Mouse (Mus musculus): ENCODE results near the gene Mlx. TPM values are rescaled to one million over a fixed set of nuclear protein-coding genes. Genes with fewer than 3 reads are reported as not detected.

Gene Mlx
- total and polyA plus RNA-seq, 2 experiments from 2014 or later, result 61.3 to 64.1 TPM

DNA sequence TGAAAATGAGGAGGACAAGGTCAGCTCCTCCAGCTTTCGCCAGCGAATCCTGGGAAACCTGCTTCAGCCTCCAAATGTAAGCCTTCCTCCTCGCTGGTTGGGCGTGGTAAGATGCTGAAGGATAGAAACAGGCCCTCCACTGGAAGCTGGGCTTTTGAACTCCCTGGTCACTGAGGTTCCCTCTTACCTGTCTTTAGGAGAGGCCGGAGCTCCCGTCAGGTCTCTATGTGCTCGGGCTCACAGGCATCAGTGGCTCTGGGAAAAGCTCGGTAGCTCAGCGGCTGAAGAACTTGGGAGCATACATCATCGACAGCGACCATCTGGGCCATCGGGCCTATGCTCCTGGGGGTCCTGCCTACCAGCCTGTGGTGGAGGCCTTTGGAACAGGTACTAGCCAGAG is 2.3 kb upstream of the Mlx start:
- TF ChIP-seq CTCF (IDR thresholded peaks at IDR 0.05), result no peak

GRCm38 (mm10) chr11:101085617-101086322 is 1.3 kb upstream of the Mlx start:
- Histone ChIP-seq H3K4me3 (ENCODE audit: low read depth, low read length) (no peak overlapping the region), H3K4me1 (ENCODE audit: insufficient read depth, low read length) (peaks cover 20% of the 10 kb centered on the region), H3K27me3 (ENCODE audit: insufficient read depth, low read length) (peaks cover 2% of the 10 kb centered on the region; the same call in 1 of the 2 replicates), H3K4me2 (ENCODE audit: low read depth, low read length, poor library complexity, severe bottlenecking) (no peak overlapping the region), H3K9me3 (ENCODE audit: low read length) (no peaks in the 10 kb centered on the region), H3K36me3 (ENCODE audit: insufficient read depth, low read length) (peaks cover 28% of the 10 kb centered on the region), H3K27ac (ENCODE audit: low read depth, low read length) (0 out of 2 replicates have a peak overlapping the region, but pooled peaks have one; percentile 81), H3K9ac (replicated peaks; ENCODE audit: low read length, poor library complexity, severe bottlenecking) (0 out of 2 replicates have a peak overlapping the region, but pooled peaks have one; percentile 30)
- DNase-seq (ENCODE audit: low spot score), result no peak
- no peak for TF ChIP-seq CTCF (IDR thresholded peaks at IDR 0.05)
- WGBS, result 93% methylated on average over 18 of the region's 18 CpGs
- ATAC-seq (ENCODE audit: low FRiP score), result no peak

More for the DNA sequence above, 2.3 kb upstream of the Mlx start:
- H3K36me3 ChIP-seq (ENCODE audit: insufficient read depth, low read length), result peaks cover 19% of the 10 kb centered on the region
- H3K27me3 ChIP-seq (ENCODE audit: insufficient read depth, low read length), result peaks cover 7% of the 10 kb centered on the region; the same call in 1 of the 2 replicates
- no peak overlapping the region for H3K4me2 ChIP-seq (ENCODE audit: low read depth, low read length, poor library complexity, severe bottlenecking)
- H3K4me3 ChIP-seq (ENCODE audit: low read depth, low read length), result no peak overlapping the region
- H3K9ac ChIP-seq (replicated peaks; ENCODE audit: low read length, poor library complexity, severe bottlenecking), result no peak overlapping the region
- H3K27ac ChIP-seq (ENCODE audit: low read depth, low read length), result no peak overlapping the region
- no peaks in the 10 kb centered on the region for H3K9me3 ChIP-seq (ENCODE audit: low read length)
- peaks cover 20% of the 10 kb centered on the region for H3K4me1 ChIP-seq (ENCODE audit: insufficient read depth, low read length)
- DNase-seq (ENCODE audit: low spot score), result no peak
- 96% methylated on average over 12 of the region's 12 CpGs for WGBS
- no peak for ATAC-seq (ENCODE audit: low FRiP score)

DNA sequence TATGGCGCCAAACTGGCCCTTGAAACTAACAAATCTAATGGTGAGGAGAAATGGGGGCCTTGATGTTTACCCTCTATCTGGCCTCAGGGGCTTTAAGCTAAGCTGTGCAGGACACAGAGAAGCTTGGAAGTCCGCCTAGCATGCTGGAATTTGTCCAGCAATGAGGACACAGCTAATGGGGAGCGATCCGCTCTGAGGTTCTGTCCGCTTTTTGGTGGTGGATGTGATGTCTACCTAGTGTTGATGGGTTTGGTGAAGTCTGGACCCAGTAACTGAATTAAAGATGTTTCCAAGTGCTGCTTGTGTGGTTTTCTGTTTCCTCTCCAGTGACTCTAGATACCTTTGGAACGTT is 778 bp upstream of the Mlx start:
- peaks cover 20% of the 10 kb centered on the region for H3K4me1 ChIP-seq (ENCODE audit: insufficient read depth, low read length)
- 84% methylated on average over 6 of the region's 6 CpGs for WGBS
- no peak for ATAC-seq (ENCODE audit: low FRiP score)
- no peak for TF ChIP-seq CTCF (IDR thresholded peaks at IDR 0.05)
- H3K4me3 ChIP-seq (ENCODE audit: low read depth, low read length), result peak overlapping the region; percentile 81; the same call in 1 of the 2 replicates
- H3K27me3 ChIP-seq (ENCODE audit: insufficient read depth, low read length), result no peaks in the 10 kb centered on the region
- no peak for DNase-seq (ENCODE audit: low spot score)
- H3K36me3 ChIP-seq (ENCODE audit: insufficient read depth, low read length), result peaks cover 33% of the 10 kb centered on the region
- peak overlapping the region; percentile 88 for H3K4me2 ChIP-seq (ENCODE audit: low read depth, low read length, poor library complexity, severe bottlenecking)
- H3K9me3 ChIP-seq (ENCODE audit: low read length), result no peaks in the 10 kb centered on the region
- peak overlapping the region; percentile 30; the same call in 1 of the 2 replicates for H3K9ac ChIP-seq (replicated peaks; ENCODE audit: low read length, poor library complexity, severe bottlenecking)
- peak overlapping the region; percentile 81 for H3K27ac ChIP-seq (ENCODE audit: low read depth, low read length)

DNA sequence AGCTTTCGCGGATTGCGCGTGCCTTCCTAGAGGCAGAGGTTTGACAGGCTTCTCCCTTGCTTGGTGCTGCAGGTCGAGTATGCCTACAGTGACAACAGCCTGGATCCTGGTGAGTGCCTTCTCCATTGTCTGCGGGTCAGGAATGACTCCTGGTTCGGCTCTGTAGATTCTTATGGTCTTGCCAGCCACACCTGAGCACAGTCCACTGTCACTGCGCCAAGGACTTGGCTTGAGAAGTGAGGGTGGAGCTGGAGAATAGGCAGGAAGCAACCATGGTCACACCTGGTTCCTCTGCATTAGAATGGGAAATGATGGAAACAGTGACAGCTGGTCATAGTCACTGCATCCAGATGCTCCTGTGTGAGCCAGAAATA is 592 bp downstream of the Mlx start:
- H3K9me3 ChIP-seq (ENCODE audit: low read length), result no peaks in the 10 kb centered on the region
- ATAC-seq (ENCODE audit: low FRiP score) (no peak), DNase-seq (ENCODE audit: low spot score) (peak; percentile 38)
- peaks cover 20% of the 10 kb centered on the region for H3K4me1 ChIP-seq (ENCODE audit: insufficient read depth, low read length)
- peak overlapping the region; percentile 91 for H3K9ac ChIP-seq (replicated peaks; ENCODE audit: low read length, poor library complexity, severe bottlenecking)
- H3K27me3 ChIP-seq (ENCODE audit: insufficient read depth, low read length), result no peaks in the 10 kb centered on the region
- peak overlapping the region; percentile 81 for H3K4me3 ChIP-seq (ENCODE audit: low read depth, low read length)
- TF ChIP-seq CTCF (IDR thresholded peaks at IDR 0.05), result no peak
- peak overlapping the region; percentile 81 for H3K27ac ChIP-seq (ENCODE audit: low read depth, low read length)
- peak overlapping the region; percentile 88 for H3K4me2 ChIP-seq (ENCODE audit: low read depth, low read length, poor library complexity, severe bottlenecking)
- WGBS, result 10% methylated on average over 8 of the region's 8 CpGs
- H3K36me3 ChIP-seq (ENCODE audit: insufficient read depth, low read length), result peaks cover 46% of the 10 kb centered on the region

DNA sequence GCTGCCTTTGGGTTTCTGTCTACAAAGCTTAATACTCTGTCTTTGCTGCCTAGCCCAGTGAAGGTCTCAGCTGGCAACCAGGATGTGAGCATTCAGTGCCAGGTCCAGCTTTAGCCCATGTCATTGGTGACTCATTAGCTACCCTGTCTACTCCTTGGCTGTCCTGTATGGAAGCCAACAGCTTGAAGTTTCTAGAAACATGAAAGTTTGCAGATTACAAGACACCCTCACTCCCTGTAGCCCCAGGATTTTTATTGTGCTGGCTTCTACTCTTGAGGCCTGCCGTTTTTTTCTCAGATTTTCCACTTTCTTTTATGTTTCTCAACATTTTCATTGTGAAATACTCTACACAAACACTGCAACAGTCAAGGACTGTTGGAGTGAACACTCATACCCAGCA is 2.9 kb downstream of the Mlx start:
- ATAC-seq (ENCODE audit: low FRiP score), result no peak
- 89% methylated on average over 1 of the region's 1 CpGs for WGBS
- H3K36me3 ChIP-seq (ENCODE audit: insufficient read depth, low read length), result peaks cover 51% of the 10 kb centered on the region

DNA sequence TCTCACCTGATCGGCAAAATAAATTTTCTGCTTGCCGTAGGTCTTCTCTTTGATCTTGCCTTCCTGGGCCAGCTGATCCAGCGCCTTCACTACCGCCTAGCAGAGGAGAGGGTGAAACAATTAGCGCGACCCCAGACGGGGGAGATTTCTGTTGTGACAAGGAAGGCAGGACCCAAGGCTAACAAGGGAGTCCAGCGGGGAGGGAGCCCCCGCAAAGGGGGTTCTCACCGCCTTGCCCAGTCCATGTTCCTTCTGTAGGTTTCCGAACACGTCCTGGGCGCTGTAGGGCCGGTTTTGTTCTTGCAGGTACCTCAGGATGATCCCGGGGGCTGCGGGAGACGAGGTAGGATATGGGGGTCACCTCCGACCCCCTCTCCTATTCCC is 7.8 kb downstream of the Mlx start:
- Histone ChIP-seq H3K9ac (replicated peaks; ENCODE audit: low read length, poor library complexity, severe bottlenecking) (peak overlapping the region; percentile 54), H3K27ac (ENCODE audit: low read depth, low read length) (peak overlapping the region; percentile 77), H3K27me3 (ENCODE audit: insufficient read depth, low read length) (no peaks in the 10 kb centered on the region), H3K9me3 (ENCODE audit: low read length) (no peaks in the 10 kb centered on the region), H3K4me2 (ENCODE audit: low read depth, low read length, poor library complexity, severe bottlenecking) (peak overlapping the region; percentile 94), H3K4me1 (ENCODE audit: insufficient read depth, low read length) (no peaks in the 10 kb centered on the region), H3K4me3 (ENCODE audit: low read depth, low read length) (peak overlapping the region; percentile 58), H3K36me3 (ENCODE audit: insufficient read depth, low read length) (peaks cover 62% of the 10 kb centered on the region)
- under 1% methylated on average over 18 of the region's 18 CpGs for WGBS
- TF ChIP-seq CTCF (IDR thresholded peaks at IDR 0.05), result no peak
- DNase-seq (ENCODE audit: low spot score) (no peak), ATAC-seq (ENCODE audit: low FRiP score) (peak; percentile 31)

More for the DNA sequence above, 2.9 kb downstream of the Mlx start:
- Histone ChIP-seq H3K9me3 (ENCODE audit: low read length) (no peaks in the 10 kb centered on the region), H3K27ac (ENCODE audit: low read depth, low read length) (no peak overlapping the region), H3K4me1 (ENCODE audit: insufficient read depth, low read length) (peaks cover 12% of the 10 kb centered on the region), H3K9ac (replicated peaks; ENCODE audit: low read length, poor library complexity, severe bottlenecking) (no peak overlapping the region), H3K27me3 (ENCODE audit: insufficient read depth, low read length) (no peaks in the 10 kb centered on the region), H3K4me2 (ENCODE audit: low read depth, low read length, poor library complexity, severe bottlenecking) (no peak overlapping the region), H3K4me3 (ENCODE audit: low read depth, low read length) (no peak overlapping the region)
- no peak for DNase-seq (ENCODE audit: low spot score)
- TF ChIP-seq CTCF (IDR thresholded peaks at IDR 0.05), result no peak

Data from midbrain, postnatal 0 days (tissue).